10 mouse cellular contexts compared by ENCODE assay signal in genomic region chr7:145173116-145173515, GRCm38 (mm10). TPM values are rescaled to one million over a fixed set of nuclear protein-coding genes. Genes with fewer than 3 reads are reported as not detected.
A peak's percentile ranks its signal among the peaks of the same experiment; 100 is the strongest.
DNase-seq lines count a peak whose midpoint lies in the region; ATAC-seq lines count a peak whose summit lies in the region.
"Had no signal": no experiment of that assay in that cellular context is flagged by ENCODE, and none has a peak within 500 bp of the region (broad histone marks: within the 10 kb centered on the region; RNA-seq: fewer than 3 reads in every experiment).

No protein-coding gene starts in this region.

- ATAC-seq in kidney, embryonic 15.5 days (replicated peaks; ENCODE audit: low FRiP score), result no peak; the same call in 1 of the 2 replicates
- peak; percentile 77 for ATAC-seq in hindbrain, embryonic 13.5 days (ENCODE audit: low FRiP score)
- peak; percentile 85 for ATAC-seq in neural tube, embryonic 13.5 days (ENCODE audit: low read depth)

- no peaks in the 10 kb centered on the region for H3K9me3 ChIP-seq in kidney, embryonic 15.5 days (replicated peaks)
- no peaks in the 10 kb centered on the region for H3K9me3 ChIP-seq in hindbrain, embryonic 13.5 days
- H3K9me3 ChIP-seq in neural tube, embryonic 13.5 days, result no peaks in the 10 kb centered on the region
- H3K9me3 ChIP-seq: liver, embryonic 13.5 days had no signal

- no peak for DNase-seq in kidney, adult 18-20 months
- DNase-seq in embryo, embryonic 10.5 days (ENCODE audit: low spot score), result peak; percentile 70
- no peak for DNase-seq in spleen, adult 12 weeks (ENCODE audit: low spot score)
- DNase-seq in spleen, postnatal 10 days (ENCODE audit: low spot score in 2 of 2), result no peak
- DNase-seq in adrenal gland, postnatal 14 days, result no peak
- DNase-seq: kidney, postnatal 25 days; liver, embryonic 13.5 days had no signal

- no peaks in the 10 kb centered on the region for H3K36me3 ChIP-seq in kidney, embryonic 15.5 days
- no peaks in the 10 kb centered on the region for H3K36me3 ChIP-seq in hindbrain, embryonic 13.5 days
- no peaks in the 10 kb centered on the region for H3K36me3 ChIP-seq in neural tube, embryonic 13.5 days
- H3K36me3 ChIP-seq: liver, embryonic 13.5 days had no signal

- peaks cover 16% of the 10 kb centered on the region for H3K4me1 ChIP-seq in kidney, embryonic 15.5 days
- H3K4me1 ChIP-seq in hindbrain, embryonic 13.5 days (replicated peaks), result peaks cover 33% of the 10 kb centered on the region
- H3K4me1 ChIP-seq in neural tube, embryonic 13.5 days (replicated peaks), result peaks cover 36% of the 10 kb centered on the region
- H3K4me1 ChIP-seq: liver, embryonic 13.5 days had no signal

- peak overlapping the region; percentile 22; the same call in 1 of the 2 replicates for H3K4me2 ChIP-seq in kidney, embryonic 15.5 days
- H3K4me2 ChIP-seq in hindbrain, embryonic 13.5 days, result peak overlapping the region; percentile 24
- peak overlapping the region; percentile 44 for H3K4me2 ChIP-seq in neural tube, embryonic 13.5 days
- H3K4me2 ChIP-seq: liver, embryonic 13.5 days had no signal

- H3K9ac ChIP-seq in kidney, embryonic 15.5 days, result no peak overlapping the region
- 0 out of 2 replicates have a peak overlapping the region, but pooled peaks have one; percentile 10 for H3K9ac ChIP-seq in hindbrain, embryonic 13.5 days
- H3K9ac ChIP-seq in neural tube, embryonic 13.5 days, result no peak overlapping the region; the same call in 1 of the 2 replicates
- H3K9ac ChIP-seq: liver, embryonic 13.5 days had no signal

- H3K27ac ChIP-seq in kidney, embryonic 15.5 days, result no peak overlapping the region
- H3K27ac ChIP-seq in hindbrain, embryonic 13.5 days, result no peak overlapping the region
- H3K27ac ChIP-seq in neural tube, embryonic 13.5 days (replicated peaks), result 0 out of 2 replicates have a peak overlapping the region, but pooled peaks have one; percentile 33
- H3K27ac ChIP-seq: liver, embryonic 13.5 days had no signal

- no peaks in the 10 kb centered on the region for H3K27me3 ChIP-seq in kidney, embryonic 15.5 days
- 0 out of 2 replicates have a peak, but pooled peaks cover 5% of the 10 kb centered on the region for H3K27me3 ChIP-seq in hindbrain, embryonic 13.5 days
- peaks cover 13% of the 10 kb centered on the region; the same call in 1 of the 2 replicates for H3K27me3 ChIP-seq in neural tube, embryonic 13.5 days

- no peak overlapping the region for H3K4me3 ChIP-seq in kidney, embryonic 15.5 days (replicated peaks)
- no peak overlapping the region for H3K4me3 ChIP-seq in hindbrain, embryonic 13.5 days
- H3K4me3 ChIP-seq in neural tube, embryonic 13.5 days, result no peak overlapping the region
- H3K4me3 ChIP-seq: liver, embryonic 13.5 days had no signal

- 16% methylated on average over 12 of the region's 12 CpGs for WGBS in kidney, embryonic 15.5 days
- 3% methylated on average over 12 of the region's 12 CpGs for WGBS in hindbrain, embryonic 13.5 days
- 2% methylated on average over 12 of the region's 12 CpGs for WGBS in neural tube, embryonic 13.5 days

RNA-seq across cellular contexts. Expression of gene 1810010D01Rik, which starts 34.8 kb away (rescaled TPM):
- 0.56 TPM in 1 of 2 replicates, not detected in the other for polyA plus RNA-seq in kidney, embryonic 15.5 days (2015; fragmentation: Nextera tagmentation; extraction: Ambion mirVana)
- 0.38 TPM in 1 of 2 replicates, not detected in the other for polyA plus RNA-seq in hindbrain, embryonic 13.5 days (2015; fragmentation: Nextera tagmentation; extraction: Ambion mirVana)
- not detected in 2 replicates for polyA plus RNA-seq in neural tube, embryonic 13.5 days (2015; fragmentation: Nextera tagmentation; extraction: Ambion mirVana)
- total RNA-seq in adrenal gland, postnatal 14 days (2021), result not detected in 2 replicates
